Mouse (Mus musculus) embryo, embryonic 11.5 days (tissue): ENCODE measurements at regions not wholly inside any gene's neighbourhood (a gene's known extent, or its start where the extent isn't known, plus 50 kb on each side); places are given as distances from the start of the nearest gene placed in this dataset.
"Not testable (repeated sequence)": the region's sequence is repeated elsewhere in the genome, so short reads cannot be mapped to it uniquely, and the experiment has no call there.

Experiments
- DNase-seq: peaks from one replicate; pipeline ENCODE4 v3.0.0-alpha.2; 2012; ENCODE audit warnings: low read depth, low spot score

DNA sequence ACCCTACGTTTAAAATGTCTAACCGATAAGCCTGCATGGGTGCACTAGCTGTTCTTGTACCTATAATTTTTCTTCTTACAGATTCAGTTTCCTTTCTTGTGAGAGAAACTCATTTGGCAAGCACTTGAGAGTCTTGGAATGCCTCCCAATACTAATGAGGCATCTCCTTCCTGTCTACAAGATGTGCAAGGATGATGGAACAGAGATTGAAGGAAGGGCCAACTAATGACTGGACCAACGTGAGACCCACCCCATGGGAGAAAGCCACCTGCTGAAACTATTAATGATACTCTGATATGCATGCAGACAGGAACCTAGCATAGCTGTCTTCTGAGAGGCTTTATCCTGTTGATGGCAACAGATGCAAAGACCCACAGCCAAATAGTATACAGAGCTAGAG lies 179.9 kb upstream of the Slitrk6 start:
- DNase-seq = no peak

DNA sequence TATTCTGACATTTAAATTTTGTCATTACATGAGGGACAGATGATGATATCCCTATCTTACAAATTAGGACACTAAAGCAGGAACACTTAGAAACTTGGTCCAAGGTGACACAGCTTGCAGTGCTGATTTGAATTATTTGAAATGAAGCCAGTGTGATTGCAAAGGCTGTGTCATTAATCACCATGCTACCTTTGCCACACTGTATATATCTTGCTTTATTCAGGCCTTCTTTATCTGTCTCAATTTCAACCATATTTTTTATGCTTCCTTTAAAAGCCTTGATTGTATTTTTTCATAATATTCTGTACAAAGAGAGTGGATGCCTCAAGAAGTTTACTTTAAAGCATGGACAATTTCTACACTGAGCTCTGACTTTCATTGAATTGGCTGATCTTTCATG lies 167.0 kb upstream of the Slitrk6 start:
- no peak for DNase-seq

- DNase-seq = no peak
Observed at GRCm38 (mm10) chr14:110913341-110913740, 158.4 kb upstream of the Slitrk6 start.

GRCm38 (mm10) chr14:110892865-110893264 lies 137.9 kb upstream of the Slitrk6 start:
- no peak for DNase-seq

GRCm38 (mm10) chr14:110871339-110871738 lies 116.4 kb upstream of the Slitrk6 start:
- DNase-seq = no peak

DNA sequence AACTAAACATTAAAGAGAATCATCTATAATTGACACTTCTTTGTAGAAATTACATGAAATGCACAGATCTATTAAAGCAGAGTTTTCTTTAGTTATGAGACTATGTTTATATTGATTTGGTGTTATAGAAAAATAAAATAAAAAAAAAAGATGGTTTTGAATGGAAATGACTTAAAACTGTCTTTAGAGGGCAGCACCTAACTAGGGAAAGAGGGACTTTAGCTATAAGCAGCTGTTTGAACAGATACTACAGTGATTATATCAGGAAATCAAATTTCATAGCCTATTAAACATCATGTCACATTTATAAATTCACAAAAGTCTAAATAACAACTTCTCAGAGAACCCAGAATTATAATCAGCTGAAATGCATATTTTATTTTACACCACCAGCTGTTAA lies 69.7 kb upstream of the Slitrk6 start:
- peak; percentile 11 for DNase-seq

DNA sequence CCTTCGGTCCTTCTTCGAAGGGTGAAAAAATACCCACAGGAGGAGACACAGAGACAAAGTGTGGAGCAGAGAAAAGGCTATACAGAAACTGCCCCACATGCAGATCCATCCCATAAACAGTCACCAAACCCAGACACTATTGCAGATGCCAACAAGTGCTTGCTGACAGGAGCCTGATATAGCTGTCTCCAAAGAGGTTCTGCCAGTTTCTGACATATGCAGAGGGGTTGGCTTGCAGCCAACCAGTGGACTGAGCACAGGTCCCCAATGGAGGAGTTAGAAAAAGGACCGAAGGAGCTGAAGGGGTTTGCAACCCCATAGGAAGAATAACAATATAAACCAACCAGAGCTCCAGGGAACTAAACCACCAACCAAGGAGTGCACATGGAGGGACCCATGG lies 67.2 kb upstream of the Slitrk6 start:
- not testable (repeated sequence) for DNase-seq
